Mouse (Mus musculus): Measurements from ENCODE around the gene Golt1a. TPM values are rescaled to one million over a fixed set of nuclear protein-coding genes. Genes with fewer than 3 reads are reported as not detected.

Gene Golt1a
- polyA plus RNA-seq, 1 experiment from 2014 or later: 10.2 TPM

DNA sequence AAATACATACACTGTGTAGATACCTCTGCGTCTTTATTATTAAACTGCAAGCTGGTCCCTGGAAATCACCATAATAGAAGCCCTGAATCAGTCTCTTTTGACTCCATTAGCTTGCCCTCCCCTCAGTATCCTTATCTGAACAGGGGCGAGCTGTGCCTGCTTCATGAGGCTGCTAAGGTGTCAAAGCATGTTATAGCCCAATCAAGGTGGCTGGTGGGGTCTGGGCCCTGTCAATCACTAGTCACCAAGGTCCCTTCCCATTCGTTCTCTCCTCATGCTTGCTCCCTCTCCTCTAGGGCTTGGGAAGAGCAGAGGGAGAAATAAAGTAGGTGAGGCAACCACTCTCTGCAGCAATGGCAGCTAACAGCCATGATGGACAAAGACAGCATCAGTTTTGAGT is 37.6 kb downstream of the Golt1a start:
- no peaks in the 10 kb centered on the region for H3K9me3 ChIP-seq (replicated peaks)
- H3K9ac ChIP-seq: no peak overlapping the region
- WGBS (ENCODE audit: insufficient replicate concordance): 51% methylated on average over 3 of the region's 3 CpGs
- H3K36me3 ChIP-seq (replicated peaks): no peaks in the 10 kb centered on the region
- H3K4me1 ChIP-seq (replicated peaks): peaks cover 6% of the 10 kb centered on the region; the same call in 1 of the 2 replicates
- no peak overlapping the region for H3K27ac ChIP-seq (replicated peaks)
- H3K4me3 ChIP-seq (replicated peaks): no peak overlapping the region
- peaks cover 10% of the 10 kb centered on the region; the same call in 1 of the 2 replicates for H3K27me3 ChIP-seq
- H3K4me2 ChIP-seq: no peak overlapping the region
- no peak for ATAC-seq (ENCODE audit: insufficient read depth)

DNA sequence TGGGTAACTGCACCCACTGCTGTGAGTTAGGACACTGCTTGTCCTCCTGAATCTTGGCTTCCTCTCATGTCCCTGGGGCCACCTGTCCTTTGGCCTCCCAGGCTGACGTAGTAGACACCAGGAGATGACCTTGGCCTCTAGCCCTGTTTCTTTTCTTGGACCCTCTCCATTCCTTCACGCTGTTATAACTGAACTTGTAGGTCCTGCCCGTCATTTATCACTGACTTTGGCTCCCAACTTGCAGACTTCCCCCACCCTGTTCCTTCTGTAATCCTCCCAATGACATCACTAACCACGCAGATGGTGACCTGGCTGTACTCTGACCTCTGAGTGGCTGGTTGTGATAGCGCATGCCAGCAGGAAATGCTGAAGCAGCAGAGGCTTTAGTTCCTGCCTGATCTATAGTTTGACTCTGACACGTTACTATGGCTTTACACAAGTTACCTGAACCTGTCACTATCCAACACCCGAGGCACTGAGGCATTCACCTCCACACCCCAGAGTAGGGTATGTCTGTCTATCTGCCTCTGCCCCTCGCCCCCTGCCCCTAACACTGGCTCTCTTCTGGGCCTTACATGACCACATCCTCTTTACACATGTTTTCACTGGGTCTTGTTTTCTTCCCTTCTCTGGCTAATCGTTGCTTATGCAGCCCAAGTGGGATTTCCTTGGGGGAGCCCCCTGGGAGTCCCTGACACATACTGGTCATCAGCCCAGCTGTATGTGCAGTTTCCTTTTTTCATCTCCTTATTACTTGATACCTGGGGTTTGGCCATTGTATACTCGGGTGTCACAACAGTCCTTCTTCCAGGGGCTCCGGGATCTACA is 38.3 kb downstream of the Golt1a start:
- Histone ChIP-seq H3K9ac (no peak overlapping the region), H3K27me3 (peaks cover 15% of the 10 kb centered on the region; the same call in 1 of the 2 replicates), H3K9me3 (replicated peaks) (no peaks in the 10 kb centered on the region), H3K27ac (replicated peaks) (no peak overlapping the region), H3K4me2 (no peak overlapping the region), H3K4me1 (replicated peaks) (peaks cover 6% of the 10 kb centered on the region; the same call in 1 of the 2 replicates), H3K4me3 (replicated peaks) (no peak overlapping the region), H3K36me3 (replicated peaks) (no peaks in the 10 kb centered on the region)
- ATAC-seq (ENCODE audit: insufficient read depth): no peak
- WGBS (ENCODE audit: insufficient replicate concordance): 30% methylated on average over 11 of the region's 11 CpGs

DNA sequence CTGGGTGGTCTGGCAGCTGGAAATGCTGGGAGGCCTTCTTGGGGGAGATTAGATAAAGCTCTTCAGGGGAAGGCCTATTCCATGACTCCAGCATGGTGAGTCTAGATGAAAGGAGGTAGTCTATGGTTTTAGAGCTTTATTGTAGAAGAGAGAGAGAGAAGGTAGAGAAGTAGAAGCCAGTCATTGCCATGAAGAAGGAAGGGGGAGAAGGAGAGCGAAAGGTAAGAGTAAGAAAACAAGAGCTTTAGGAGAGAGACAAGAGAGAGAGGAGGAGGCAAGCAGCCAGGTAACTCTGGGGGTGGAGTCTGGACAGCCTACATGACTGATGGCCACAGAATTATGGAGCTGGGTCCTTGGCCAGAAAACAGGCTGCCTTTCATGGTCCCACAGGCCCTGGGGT is 40.6 kb downstream of the Golt1a start, which contains the start of gene Ren1:
Ren1 (plus strand) TSS at position 301 of the 400 bp plus-strand sequence.
- no peaks in the 10 kb centered on the region for H3K9me3 ChIP-seq (replicated peaks)
- H3K4me1 ChIP-seq (replicated peaks): peaks cover 6% of the 10 kb centered on the region; the same call in 1 of the 2 replicates
- H3K4me2 ChIP-seq: no peak within 1 kb of the TSS
- no peaks in the 10 kb centered on the region for H3K36me3 ChIP-seq (replicated peaks)
- WGBS (ENCODE audit: insufficient replicate concordance): 68% methylated on average over 1 of the region's 1 CpGs
- H3K27ac ChIP-seq (replicated peaks): no peak within 1 kb of the TSS
- ATAC-seq (ENCODE audit: insufficient read depth): no peak
- no peak within 1 kb of the TSS for H3K9ac ChIP-seq
- H3K4me3 ChIP-seq (replicated peaks): no peak within 1 kb of the TSS
- peaks cover 15% of the 10 kb centered on the region; the same call in 1 of the 2 replicates for H3K27me3 ChIP-seq

DNA sequence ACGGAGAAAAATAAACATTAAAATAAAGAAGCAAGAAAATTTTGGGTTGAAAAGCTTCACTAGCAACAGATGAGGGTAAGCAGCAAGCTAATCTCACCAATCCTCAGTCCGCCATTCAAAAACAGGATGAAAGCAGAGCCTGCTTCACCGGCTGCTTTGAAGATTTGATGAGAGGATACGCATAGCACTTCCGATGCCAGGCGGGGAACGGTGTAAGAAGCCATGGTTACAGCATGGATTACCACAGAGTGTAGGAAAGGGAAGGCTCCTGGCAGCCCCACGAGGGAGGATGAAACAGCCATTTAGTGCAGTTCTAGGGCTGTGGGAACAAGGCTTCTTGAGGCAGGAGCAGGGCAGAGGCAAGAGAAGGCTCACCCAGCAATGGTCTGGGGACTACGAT is 42.2 kb downstream of the Golt1a start:
- H3K9me3 ChIP-seq (replicated peaks): no peaks in the 10 kb centered on the region
- H3K9ac ChIP-seq: no peak overlapping the region
- no peak for ATAC-seq (ENCODE audit: insufficient read depth)
- H3K4me1 ChIP-seq (replicated peaks): peaks cover 6% of the 10 kb centered on the region; the same call in 1 of the 2 replicates
- H3K27ac ChIP-seq (replicated peaks): no peak overlapping the region
- H3K4me2 ChIP-seq: no peak overlapping the region
- 26% methylated on average over 9 of the region's 9 CpGs for WGBS (ENCODE audit: insufficient replicate concordance)
- H3K4me3 ChIP-seq (replicated peaks): no peak overlapping the region
- peaks cover 15% of the 10 kb centered on the region for H3K27me3 ChIP-seq
- H3K36me3 ChIP-seq (replicated peaks): no peaks in the 10 kb centered on the region

DNA sequence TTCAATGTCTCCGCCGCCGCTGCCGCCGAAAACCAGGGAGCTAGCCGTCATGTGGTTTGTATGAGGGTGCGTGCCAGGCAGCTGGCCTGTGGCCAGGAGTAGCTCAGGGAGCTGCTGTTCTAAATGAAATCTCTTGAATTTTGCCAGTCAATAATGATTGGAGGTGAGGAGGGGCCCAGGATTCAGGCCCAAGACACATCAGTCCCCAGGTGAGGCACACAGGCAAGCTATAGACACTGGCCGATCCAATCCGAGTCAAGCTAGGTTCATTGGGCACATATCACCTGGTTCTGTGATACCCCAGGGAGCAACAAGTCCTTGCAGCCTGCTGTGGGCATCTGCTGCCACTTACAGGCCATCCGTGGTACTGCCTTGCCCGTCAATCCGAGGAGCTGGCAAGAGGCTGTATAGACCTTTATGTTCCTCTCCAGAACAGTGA is 43.8 kb downstream of the Golt1a start:
- peaks cover 18% of the 10 kb centered on the region for H3K27me3 ChIP-seq
- 48% methylated on average over 12 of the region's 12 CpGs for WGBS (ENCODE audit: insufficient replicate concordance)
- ATAC-seq (ENCODE audit: insufficient read depth): no peak

DNA sequence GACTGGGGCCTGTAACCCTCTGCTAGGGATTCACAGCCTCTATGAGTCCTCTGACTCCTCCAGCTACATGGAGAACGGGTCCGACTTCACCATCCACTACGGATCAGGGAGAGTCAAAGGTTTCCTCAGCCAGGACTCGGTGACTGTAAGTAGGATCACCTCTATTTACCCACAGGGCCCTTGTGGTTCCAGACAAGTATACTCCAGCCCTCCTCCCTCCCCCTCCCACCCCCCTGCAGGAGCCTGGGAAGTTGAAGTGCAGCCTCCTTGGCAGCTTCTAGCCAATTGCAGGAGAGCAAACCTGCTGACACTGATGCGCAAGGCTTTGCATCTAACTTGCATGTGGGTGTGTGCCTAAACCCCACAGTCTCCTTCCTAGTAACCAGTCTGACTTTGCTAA is 45.9 kb downstream of the Golt1a start:
- H3K9ac ChIP-seq: no peak overlapping the region
- no peak overlapping the region for H3K27ac ChIP-seq (replicated peaks)
- H3K4me2 ChIP-seq: no peak overlapping the region
- H3K9me3 ChIP-seq (replicated peaks): no peaks in the 10 kb centered on the region
- H3K4me3 ChIP-seq (replicated peaks): no peak overlapping the region
- no peak for ATAC-seq (ENCODE audit: insufficient read depth)
- 33% methylated on average over 5 of the region's 5 CpGs for WGBS (ENCODE audit: insufficient replicate concordance)
- peaks cover 18% of the 10 kb centered on the region for H3K27me3 ChIP-seq
- no peaks in the 10 kb centered on the region for H3K4me1 ChIP-seq (replicated peaks)
- H3K36me3 ChIP-seq (replicated peaks): no peaks in the 10 kb centered on the region

More for the DNA sequence above, 43.8 kb downstream of the Golt1a start:
- Histone ChIP-seq H3K9ac (no peak overlapping the region), H3K9me3 (replicated peaks) (no peaks in the 10 kb centered on the region), H3K4me2 (no peak overlapping the region), H3K27ac (replicated peaks) (no peak overlapping the region), H3K4me1 (replicated peaks) (no peaks in the 10 kb centered on the region), H3K36me3 (replicated peaks) (no peaks in the 10 kb centered on the region), H3K4me3 (replicated peaks) (no peak overlapping the region)

DNA sequence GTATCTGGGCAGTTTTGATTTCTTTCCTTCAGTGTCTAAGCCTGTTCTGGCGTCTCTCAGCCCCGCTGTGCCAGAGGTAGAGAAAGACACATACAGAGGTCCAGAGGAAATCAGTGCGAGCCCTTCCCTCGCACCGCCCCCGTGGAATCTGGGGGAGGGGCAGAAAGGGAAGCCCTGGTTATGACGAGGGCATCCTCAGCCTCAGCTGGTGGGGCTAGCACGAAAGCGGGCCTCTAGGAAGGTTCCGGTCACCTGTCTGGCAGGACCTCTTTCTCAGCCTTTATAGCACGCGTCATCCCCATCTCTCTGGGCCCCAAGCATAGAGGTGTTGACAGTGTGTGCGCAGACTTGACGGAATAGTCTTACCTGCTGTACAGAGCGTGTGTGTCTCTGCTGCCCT is 46.3 kb downstream of the Golt1a start:
- WGBS (ENCODE audit: insufficient replicate concordance): 48% methylated on average over 15 of the region's 15 CpGs
- Histone ChIP-seq H3K27ac (replicated peaks) (no peak overlapping the region), H3K27me3 (peaks cover 18% of the 10 kb centered on the region), H3K4me1 (replicated peaks) (no peaks in the 10 kb centered on the region), H3K4me2 (no peak overlapping the region), H3K4me3 (replicated peaks) (no peak overlapping the region), H3K9ac (no peak overlapping the region), H3K9me3 (replicated peaks) (no peaks in the 10 kb centered on the region), H3K36me3 (replicated peaks) (no peaks in the 10 kb centered on the region)
- no peak for ATAC-seq (ENCODE audit: insufficient read depth)

DNA sequence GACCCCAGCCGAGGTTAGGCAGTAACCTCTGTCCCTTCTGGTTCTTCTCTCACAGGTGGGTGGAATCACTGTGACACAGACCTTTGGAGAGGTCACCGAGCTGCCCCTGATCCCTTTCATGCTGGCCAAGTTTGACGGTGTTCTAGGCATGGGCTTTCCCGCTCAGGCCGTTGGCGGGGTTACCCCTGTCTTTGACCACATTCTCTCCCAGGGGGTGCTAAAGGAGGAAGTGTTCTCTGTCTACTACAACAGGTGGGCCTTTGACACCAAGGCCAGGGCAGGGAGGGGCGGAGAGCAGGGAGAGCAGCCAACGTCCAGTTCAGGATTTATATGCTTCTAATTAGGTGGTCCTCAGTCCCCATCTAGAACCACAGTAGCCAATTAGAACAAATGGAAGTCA is 46.7 kb downstream of the Golt1a start:
- no peak for ATAC-seq (ENCODE audit: insufficient read depth)

DNA sequence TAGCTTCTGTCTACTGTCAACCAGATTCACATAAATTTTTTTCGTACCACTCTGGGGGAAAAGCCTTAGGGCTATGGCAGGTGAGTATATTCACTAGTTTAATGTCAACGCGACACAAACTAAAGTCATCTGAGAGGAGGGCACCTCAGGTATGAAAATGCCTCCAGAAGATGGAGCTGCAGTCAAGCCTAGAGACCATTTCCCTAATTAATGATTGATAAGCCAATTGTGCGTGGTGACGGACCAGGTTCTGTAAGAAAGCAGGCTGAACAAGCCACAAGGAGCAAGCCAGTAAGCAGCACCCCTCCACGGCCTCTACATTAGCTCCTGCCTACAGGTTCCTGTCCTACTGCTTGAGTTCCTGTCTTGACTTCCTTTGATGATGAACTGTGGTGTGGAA is 51.4 kb downstream of the Golt1a start:
- peaks cover 17% of the 10 kb centered on the region for H3K4me1 ChIP-seq (replicated peaks)
- H3K36me3 ChIP-seq (replicated peaks): no peaks in the 10 kb centered on the region
- no peak overlapping the region for H3K4me3 ChIP-seq (replicated peaks)
- no peak for ATAC-seq (ENCODE audit: insufficient read depth)
- WGBS (ENCODE audit: insufficient replicate concordance): 78% methylated on average over 6 of the region's 6 CpGs
- H3K4me2 ChIP-seq: no peak overlapping the region
- no peak overlapping the region for H3K9ac ChIP-seq
- H3K27ac ChIP-seq (replicated peaks): no peak overlapping the region
- peaks cover 42% of the 10 kb centered on the region for H3K27me3 ChIP-seq
- no peaks in the 10 kb centered on the region for H3K9me3 ChIP-seq (replicated peaks)

More for the DNA sequence above, 46.7 kb downstream of the Golt1a start:
- Histone ChIP-seq H3K36me3 (replicated peaks) (no peaks in the 10 kb centered on the region), H3K4me1 (replicated peaks) (no peaks in the 10 kb centered on the region), H3K4me3 (replicated peaks) (no peak overlapping the region), H3K27me3 (peaks cover 15% of the 10 kb centered on the region), H3K27ac (replicated peaks) (no peak overlapping the region), H3K9me3 (replicated peaks) (no peaks in the 10 kb centered on the region), H3K9ac (no peak overlapping the region), H3K4me2 (no peak overlapping the region)
- WGBS (ENCODE audit: insufficient replicate concordance): 37% methylated on average over 8 of the region's 8 CpGs

DNA sequence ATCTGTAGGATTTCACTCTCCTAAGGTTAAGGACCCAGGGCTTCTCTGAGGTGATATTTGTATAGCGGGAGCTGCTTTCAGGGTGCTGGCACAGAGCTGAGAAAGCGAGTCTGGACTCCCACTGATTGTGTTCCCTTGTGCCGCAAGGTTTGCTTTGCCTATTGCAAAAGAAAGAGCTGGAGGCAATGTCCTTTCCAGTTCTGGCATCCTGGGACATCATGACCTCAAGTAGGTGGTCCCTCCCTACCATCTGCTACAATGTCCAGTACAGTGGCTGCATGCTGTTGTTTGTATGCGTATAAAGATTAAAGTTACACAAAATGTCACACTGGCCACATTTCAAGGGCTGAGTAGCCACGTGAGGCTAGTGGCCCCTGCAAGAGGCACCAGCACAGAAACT is 52.5 kb downstream of the Golt1a start:
- peaks cover 23% of the 10 kb centered on the region for H3K4me1 ChIP-seq (replicated peaks)
- no peaks in the 10 kb centered on the region for H3K36me3 ChIP-seq (replicated peaks)
- 0 out of 2 replicates have a peak overlapping the region, but pooled peaks have one; percentile 24 for H3K27ac ChIP-seq (replicated peaks)
- H3K4me2 ChIP-seq: no peak overlapping the region
- peaks cover 42% of the 10 kb centered on the region for H3K27me3 ChIP-seq
- no peak for ATAC-seq (ENCODE audit: insufficient read depth)
- H3K9me3 ChIP-seq (replicated peaks): no peaks in the 10 kb centered on the region
- 67% methylated on average over 5 of the region's 5 CpGs for WGBS (ENCODE audit: insufficient replicate concordance)
- no peak overlapping the region for H3K4me3 ChIP-seq (replicated peaks)
- no peak overlapping the region for H3K9ac ChIP-seq

DNA sequence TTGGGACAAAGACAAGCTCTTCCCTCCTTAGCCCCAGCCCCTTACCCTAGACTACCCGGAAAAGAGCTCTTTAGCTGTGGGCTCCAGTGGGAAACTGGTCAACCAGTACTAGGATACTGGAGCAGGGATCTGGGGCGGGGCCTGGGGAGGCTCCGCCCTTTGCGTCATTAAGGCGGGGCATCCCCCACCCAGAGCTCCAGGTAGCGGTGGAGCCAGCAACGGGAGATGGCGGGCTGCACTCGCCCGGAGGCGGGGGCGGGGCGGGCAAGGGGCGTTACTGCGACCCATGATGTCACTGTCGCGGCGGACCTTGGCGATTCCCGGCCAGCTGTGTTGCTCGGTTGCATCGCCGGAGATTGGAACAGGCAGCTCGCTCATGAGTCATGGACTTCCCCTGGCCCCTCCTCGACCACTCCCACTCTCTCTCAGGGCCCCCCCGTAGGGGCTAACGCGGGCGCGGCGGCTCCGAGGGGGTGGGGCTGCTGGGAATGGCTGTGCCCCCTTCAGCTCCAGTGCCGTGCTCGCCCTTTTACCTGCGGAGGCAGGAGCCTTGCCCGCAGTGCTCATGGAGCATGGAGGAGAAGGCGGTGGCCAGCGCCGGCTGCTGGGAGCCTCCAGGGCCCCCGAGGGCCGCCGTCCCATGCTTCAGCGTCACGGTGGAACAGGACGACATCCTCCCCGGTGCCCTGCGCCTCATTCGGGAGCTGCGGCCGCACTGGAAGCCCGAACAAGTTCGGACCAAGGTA is 53.8 kb downstream of the Golt1a start, which contains the start of gene Etnk2:
Etnk2 (plus strand) TSS at position 297 of the 746 bp plus-strand sequence.
- peak within 1 kb of the TSS; percentile 74 for H3K4me2 ChIP-seq
- H3K9ac ChIP-seq: peak within 1 kb of the TSS; percentile 49
- peak; percentile 59 for ATAC-seq (ENCODE audit: insufficient read depth)
- WGBS (ENCODE audit: insufficient replicate concordance): under 1% methylated on average over 52 of the region's 52 CpGs
- peaks cover 37% of the 10 kb centered on the region for H3K4me1 ChIP-seq (replicated peaks)
- no peaks in the 10 kb centered on the region for H3K9me3 ChIP-seq (replicated peaks)
- H3K36me3 ChIP-seq (replicated peaks): no peaks in the 10 kb centered on the region
- H3K4me3 ChIP-seq (replicated peaks): peak within 1 kb of the TSS; percentile 55
- peaks cover 39% of the 10 kb centered on the region for H3K27me3 ChIP-seq
- H3K27ac ChIP-seq (replicated peaks): peak within 1 kb of the TSS; percentile 65; the same call in 1 of the 2 replicates
